Mouse (Mus musculus) embryonic stem cell, embryonic (primary cell): ENCODE measurements around the gene Nfyb.

Experiments
- CTCF ChIA-PET, 4 experiments: fragments of 300-600 bp in 2 of 4; fragments of 350-600 bp in 2 of 4; sonication (Branson Sonifier 250); formaldehyde crosslinking; loops; one replicate each; lab custom pipeline; 2022; ENCODE audit warnings: inconsistent platforms in 2 of 4; lab: Charles Lee
- POLR2A ChIA-PET, 4 experiments: fragments of 300-600 bp in 2 of 4; fragments of 350-600 bp in 2 of 4; sonication (Branson Sonifier 250); formaldehyde crosslinking; loops; one replicate each; lab custom pipeline; 2022; ENCODE audit warnings: antibody characterized with exemption in 4 of 4, inconsistent platforms in 1 of 4; lab: Charles Lee

The Nfyb gene

GRCm38 (mm10) chr10:82792311-82792710 lies 28.4 kb upstream of the Nfyb start:
- ChIA-PET CTCF (no interaction called here), POLR2A (interaction anchor here in 2 of 4 experiments (0.7 to 1.9 kb wide), 4 partner anchors 20 to 67 kb away, joined by 3 to 7 read pairs (median 6); partner anchors contain the start of gene Nfyb (in 1 of the 2))

DNA sequence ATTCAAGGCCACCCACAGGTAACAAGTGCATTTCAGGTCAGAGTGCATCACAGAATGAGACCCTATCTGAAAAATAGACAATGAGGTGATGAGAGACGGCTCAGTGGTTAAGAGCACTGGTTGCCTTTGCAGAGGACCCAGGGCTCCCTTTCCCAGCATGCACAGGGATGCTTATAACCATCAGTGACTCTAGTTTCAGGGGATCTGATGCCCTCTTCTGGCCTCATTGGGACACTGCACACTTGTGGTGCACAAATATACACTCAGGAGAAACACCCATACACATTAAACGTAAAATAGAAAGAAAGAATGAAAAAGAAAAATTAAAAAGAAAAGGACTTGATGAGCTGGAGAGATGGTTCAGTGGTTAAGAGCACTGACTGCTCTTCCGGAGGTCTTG lies 27.8 kb upstream of the Nfyb start:
- ChIA-PET POLR2A (interaction anchor here in 2 of 4 experiments (1.2 to 2.0 kb wide), 7 partner anchors 11 to 68 kb away, joined by 3 to 7 read pairs (median 3); partner anchors contain the start of gene Nfyb (in 1 of the 2)), CTCF (no interaction called here)

- ChIA-PET POLR2A (interaction anchor here in 2 of 4 experiments (0.7 to 2.0 kb wide), 7 partner anchors 10 to 69 kb away, joined by 3 to 7 read pairs (median 3); partner anchors contain the start of gene Nfyb (in 1 of the 2)), CTCF (no interaction called here)
Observed at GRCm38 (mm10) chr10:82790504-82790903, 26.6 kb upstream of the Nfyb start.

- ChIA-PET POLR2A (interaction anchor here in 2 of 4 experiments (0.7 to 1.2 kb wide), 5 partner anchors 19 to 110 kb away, joined by 3 to 4 read pairs (median 3); partner anchors contain the start of genes Nfyb (in 2 of the 2) and Eid3 (in 1 of the 2)), CTCF (no interaction called here)
Observed at GRCm38 (mm10) chr10:82789181-82789580, 25.2 kb upstream of the Nfyb start.

DNA sequence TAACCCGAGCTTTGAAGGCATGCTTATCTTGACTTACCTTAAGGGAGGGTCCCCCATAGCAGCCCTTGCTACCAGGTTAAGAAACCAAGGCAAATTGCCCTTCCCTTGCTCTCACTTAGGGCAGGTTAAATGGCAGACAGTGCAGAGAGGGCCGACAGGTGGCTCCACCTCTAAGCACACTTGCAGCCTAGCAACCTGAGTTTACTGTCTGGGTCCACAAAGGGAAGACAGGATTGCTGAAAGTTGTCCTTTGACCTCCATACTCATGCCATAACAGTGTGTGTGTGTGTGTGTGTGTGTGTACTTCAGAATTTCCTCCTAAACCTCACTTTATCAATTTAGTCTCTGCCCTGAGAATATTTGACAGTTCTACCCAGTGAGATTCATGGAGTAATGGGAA lies 18.5 kb upstream of the Nfyb start:
- POLR2A ChIA-PET = interaction anchor here in 3 of 4 experiments (0.8 to 1.6 kb wide), 6 partner anchors 14 to 28 kb away, joined by 3 to 10 read pairs (median 4); partner anchors contain the start of gene Nfyb (in 1 of the 3)
- CTCF ChIA-PET = no interaction called here

GRCm38 (mm10) chr10:82780816-82781215 lies 16.9 kb upstream of the Nfyb start:
- POLR2A ChIA-PET = interaction anchor here in 3 of 4 experiments (0.6 to 9.9 kb wide), 17 partner anchors 10 to 381 kb away, joined by 3 to 97 read pairs (median 4); partner anchors contain the start of gene Nfyb (in 2 of the 3)

DNA sequence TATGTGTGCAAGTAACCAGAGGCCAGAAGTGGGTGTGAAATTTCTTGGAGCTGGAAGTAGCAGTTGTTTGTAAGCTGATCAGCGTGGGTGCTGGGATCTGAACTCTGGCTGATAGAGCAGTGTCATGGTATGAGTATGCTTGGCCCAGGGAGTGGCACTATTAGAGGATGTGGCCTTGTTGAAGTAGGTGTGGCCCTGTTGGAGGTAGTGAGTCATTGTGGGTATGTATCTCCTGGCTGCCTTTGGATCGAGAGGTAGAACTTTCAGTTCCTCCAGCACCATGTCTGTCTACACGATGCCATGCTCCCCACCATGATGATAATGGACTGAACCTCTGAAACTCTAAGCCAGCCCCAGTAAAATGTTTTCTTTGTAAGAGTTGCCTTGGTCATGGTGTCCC lies 16.4 kb upstream of the Nfyb start:
- POLR2A ChIA-PET = interaction anchor here in 3 of 4 experiments (0.6 to 9.9 kb wide), 21 partner anchors 11 to 580 kb away, joined by 3 to 97 read pairs (median 4); partner anchors contain the start of genes Nfyb (in 2 of the 3) and D10Wsu102e (in 1 of the 3)
- CTCF ChIA-PET = interaction anchor here in 1 of 4 experiments (0.7 kb wide), 1 partner anchor 181 kb away, joined by 3 read pairs; no protein-coding TSS in a partner anchor

More at GRCm38 (mm10) chr10:82780816-82781215, 16.9 kb upstream of the Nfyb start:
- CTCF ChIA-PET = interaction anchor here in 1 of 4 experiments (0.7 kb wide), 1 partner anchor 180 kb away, joined by 3 read pairs; no protein-coding TSS in a partner anchor

- POLR2A ChIA-PET = interaction anchor here in 3 of 4 experiments (0.6 to 9.9 kb wide), 18 partner anchors 11 to 580 kb away, joined by 3 to 97 read pairs (median 6); partner anchors contain the start of genes Nfyb (in 2 of the 3) and D10Wsu102e (in 1 of the 3)
- CTCF ChIA-PET = no interaction called here
Observed at GRCm38 (mm10) chr10:82779831-82780230, 15.9 kb upstream of the Nfyb start.

DNA sequence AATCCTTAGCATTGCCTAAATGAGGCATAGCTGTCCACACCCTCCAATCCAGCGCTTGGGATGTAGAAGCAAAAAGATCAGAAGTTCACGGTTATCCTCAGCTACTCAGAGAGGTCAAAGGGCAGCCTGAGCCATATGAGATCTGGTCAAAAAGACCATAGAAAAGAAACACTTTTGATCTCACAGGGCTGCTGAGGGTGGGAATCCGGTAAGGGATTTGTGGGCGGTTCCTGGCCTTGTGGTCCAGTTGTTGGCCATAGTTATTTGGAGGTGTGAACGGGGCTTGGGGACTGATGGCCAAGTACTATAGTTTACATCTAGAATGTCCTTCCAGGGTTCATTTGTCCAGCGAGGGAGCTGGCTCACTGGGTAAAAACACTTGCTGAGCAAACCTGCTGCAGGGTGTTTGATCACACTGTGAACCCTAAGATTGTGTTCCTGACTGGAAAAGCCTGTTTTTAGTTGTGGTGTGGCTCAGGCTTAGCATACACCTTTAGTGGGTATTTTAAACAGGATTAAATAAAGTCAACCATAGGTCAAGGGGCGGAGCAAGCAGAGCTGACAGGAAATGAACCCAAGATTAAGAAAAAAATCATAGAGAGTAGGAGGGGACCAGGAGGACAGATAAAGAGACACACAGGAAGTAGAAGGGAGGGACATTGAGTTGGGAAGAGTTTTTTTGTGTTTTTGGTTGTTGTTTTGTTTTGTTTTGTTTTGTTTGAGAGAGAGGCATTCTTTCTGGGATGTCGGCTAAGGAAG lies 15.0 kb upstream of the Nfyb start:
- ChIA-PET CTCF (interaction anchor here in 2 of 4 experiments (0.6 kb wide), 3 partner anchors 11 to 567 kb away, joined by 3 to 5 read pairs (median 5); no protein-coding TSS in a partner anchor), POLR2A (interaction anchor here (0.6 to 9.9 kb wide), 29 partner anchors 10 to 536 kb away, joined by 3 to 97 read pairs (median 5); partner anchors contain the start of genes Nfyb (in 4 of the 4), 1190007I07Rik (in 1 of the 4) and Eid3 (in 1 of the 4))

DNA sequence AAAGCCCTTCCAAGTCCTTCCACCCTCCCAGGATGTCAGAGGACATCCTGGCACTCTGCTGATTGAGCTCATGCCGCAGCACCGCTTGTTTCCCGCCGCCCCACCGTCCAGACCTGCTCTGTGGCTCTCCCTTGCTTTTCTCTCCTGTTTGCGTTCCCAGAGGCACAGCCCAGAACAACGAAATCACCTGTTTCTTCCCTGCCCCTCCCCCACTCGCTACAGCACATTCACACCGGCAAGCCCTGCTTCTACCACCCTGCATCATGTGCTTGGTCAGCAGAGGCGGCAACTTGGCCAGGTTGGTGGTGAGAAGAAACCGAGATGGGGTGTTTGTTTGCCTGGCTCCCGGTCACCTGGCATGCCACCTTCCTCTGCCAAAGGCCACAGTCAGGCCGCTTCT lies 13.9 kb upstream of the Nfyb start:
- CTCF ChIA-PET = interaction anchor here in 3 of 4 experiments (0.6 to 1.4 kb wide), 5 partner anchors 9 to 1228 kb away, joined by 3 to 5 read pairs (median 5); partner anchors contain the start of gene Nfyb (in 1 of the 3)
- POLR2A ChIA-PET = interaction anchor here (0.6 to 9.9 kb wide), 40 partner anchors 9 to 537 kb away, joined by 3 to 97 read pairs (median 4); partner anchors contain the start of genes Nfyb (in 4 of the 4), 1190007I07Rik (in 3 of the 4) and Eid3 (in 1 of the 4)

DNA sequence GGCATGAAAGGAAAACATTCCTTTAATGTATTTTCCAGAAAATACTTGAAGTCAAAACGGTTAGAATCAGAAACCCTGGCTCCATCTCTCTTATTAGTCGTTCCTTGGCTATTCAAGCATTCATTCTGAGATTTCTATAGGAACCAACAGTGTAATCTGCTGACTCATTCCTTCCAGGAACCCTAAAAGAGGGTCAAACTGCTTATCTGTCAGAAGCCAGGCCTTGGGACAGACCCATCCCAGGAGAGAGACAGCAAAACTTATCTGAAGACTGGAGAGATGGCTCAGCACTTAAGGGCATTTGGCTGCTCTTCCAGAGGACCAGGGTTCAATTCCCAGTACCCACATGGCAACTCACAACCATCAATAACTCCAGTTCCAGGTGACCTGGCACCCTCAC lies 13.1 kb upstream of the Nfyb start:
- ChIA-PET POLR2A (interaction anchor here (0.6 to 9.9 kb wide), 34 partner anchors 8 to 1538 kb away, joined by 3 to 97 read pairs (median 4); partner anchors contain the start of genes Nfyb (in 3 of the 4) and 1190007I07Rik (in 1 of the 4)), CTCF (interaction anchor here in 1 of 4 experiments (1.1 to 1.4 kb wide), 2 partner anchors 8 to 32 kb away, joined by 5 read pairs; no protein-coding TSS in a partner anchor)

DNA sequence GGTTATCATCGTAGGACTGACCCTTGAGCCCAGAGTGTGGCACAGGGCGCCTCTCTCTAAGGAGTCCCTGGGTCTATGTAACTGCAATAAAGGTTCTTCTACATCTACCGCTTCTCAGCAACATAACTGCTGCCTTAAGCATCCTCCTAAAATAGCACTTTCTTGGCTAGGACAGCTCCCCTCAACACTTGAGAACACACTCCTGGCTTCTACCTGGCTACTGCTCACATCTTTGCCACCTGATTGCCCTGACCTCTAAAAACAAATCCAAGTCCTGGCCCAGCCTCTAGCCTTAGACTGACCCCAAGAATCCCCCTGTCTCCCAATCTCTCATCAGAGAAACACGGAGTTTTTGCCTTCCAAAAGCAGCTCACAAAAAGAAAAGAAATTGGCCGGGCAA lies 10.9 kb upstream of the Nfyb start:
- CTCF ChIA-PET = no interaction called here
- POLR2A ChIA-PET = interaction anchor here in 3 of 4 experiments (0.6 to 9.9 kb wide), 12 partner anchors 11 to 152 kb away, joined by 3 to 97 read pairs (median 4); partner anchors contain the start of genes Nfyb (in 2 of the 3) and 1190007I07Rik (in 1 of the 3)

GRCm38 (mm10) chr10:82771595-82772170 lies 7.7 kb upstream of the Nfyb start:
- POLR2A ChIA-PET = interaction anchor here in 2 of 4 experiments (1.1 to 9.9 kb wide), 4 partner anchors 8 to 88 kb away, joined by 3 to 97 read pairs (median 17); partner anchors contain the start of gene Nfyb (in 1 of the 2)
- CTCF ChIA-PET = no interaction called here

DNA sequence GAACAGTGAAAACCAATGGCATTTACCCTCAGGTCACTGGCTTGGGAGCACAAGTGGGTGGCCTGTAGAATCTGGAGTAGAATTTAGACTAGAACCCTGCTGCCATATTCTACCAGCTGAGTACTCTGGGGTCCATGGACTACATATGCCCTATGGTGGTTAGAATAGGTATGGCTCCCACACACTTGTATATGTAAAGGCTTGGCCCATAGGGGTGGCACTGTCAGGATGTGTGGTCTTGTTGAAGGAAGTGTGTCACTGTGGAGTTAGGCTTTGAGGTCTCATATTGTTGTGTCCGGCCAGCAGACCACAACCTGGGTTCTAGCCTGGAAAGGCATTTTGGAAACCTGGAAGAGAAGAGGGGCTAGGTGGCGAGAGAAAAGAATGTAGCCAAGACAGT lies 6.8 kb upstream of the Nfyb start:
- ChIA-PET POLR2A (interaction anchor here in 1 of 4 experiments (1.1 kb wide), 1 partner anchor 88 kb away, joined by 3 read pairs; no protein-coding TSS in a partner anchor), CTCF (no interaction called here)

- CTCF ChIA-PET = interaction anchor here in 2 of 4 experiments (0.5 to 1.6 kb wide), 7 partner anchors 9 to 892 kb away, joined by 3 to 10 read pairs (median 4); no protein-coding TSS in a partner anchor
- POLR2A ChIA-PET = interaction anchor here in 3 of 4 experiments (0.5 to 4.2 kb wide), 38 partner anchors 9 to 641 kb away, joined by 3 to 46 read pairs (median 4); partner anchors contain the start of genes 1190007I07Rik (in 1 of the 3) and AU041133 (in 1 of the 3)
Observed at GRCm38 (mm10) chr10:82768901-82769300, 5.0 kb upstream of the Nfyb start.

DNA sequence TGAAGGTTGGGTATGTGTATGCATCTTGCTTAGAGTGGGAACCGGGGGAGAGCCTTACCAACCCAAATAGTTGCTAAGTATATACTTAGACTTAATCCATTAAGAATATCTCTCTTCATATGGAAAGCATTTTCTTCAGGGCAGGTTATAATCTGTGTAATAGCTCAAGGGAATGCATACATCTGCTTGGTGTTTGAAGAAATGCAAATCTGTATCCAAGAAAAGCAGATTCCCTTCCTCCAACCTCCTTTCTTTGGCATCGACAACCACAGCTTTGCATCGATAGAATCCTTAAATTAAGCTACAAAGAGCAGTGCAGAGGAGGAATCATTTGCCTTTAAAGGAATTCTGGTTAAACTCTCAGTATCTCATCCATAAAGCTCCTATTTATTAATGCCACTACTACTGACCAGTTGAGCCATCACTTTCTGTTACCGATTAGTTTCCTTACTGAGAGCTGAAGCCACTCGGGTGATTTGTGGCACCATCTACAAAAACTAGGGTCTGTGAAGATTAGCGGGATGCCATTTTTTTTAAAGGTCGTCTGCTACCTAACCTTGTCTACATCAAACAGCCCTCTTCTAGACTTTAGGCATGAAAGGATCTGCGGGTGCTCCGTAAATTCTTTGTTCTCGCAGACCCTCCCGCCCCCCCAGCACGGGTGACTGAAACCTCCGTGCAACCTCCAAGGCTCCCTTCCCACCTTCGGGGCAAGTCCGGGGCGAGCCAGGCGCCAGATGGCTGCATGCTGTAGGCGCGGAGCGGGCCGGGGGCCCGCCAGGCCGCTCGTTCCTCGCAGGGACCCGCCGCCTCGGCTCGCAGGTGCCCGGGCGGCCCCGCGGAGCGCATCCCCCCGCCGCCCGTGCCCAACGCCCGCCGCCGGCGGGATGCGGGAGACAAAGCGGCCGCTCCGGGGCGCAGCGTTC lies 925 bp downstream of the Nfyb start:
- CTCF ChIA-PET = interaction anchor here in 3 of 4 experiments (0.6 to 1.2 kb wide), 7 partner anchors 15 to 1751 kb away, joined by 3 to 7 read pairs (median 3); no protein-coding TSS in a partner anchor
- POLR2A ChIA-PET = interaction anchor here (0.6 to 2.7 kb wide), 94 partner anchors 8 to 635 kb away, joined by 3 to 81 read pairs (median 6); partner anchors contain the start of genes 1190007I07Rik (in 3 of the 4), Tdg (in 2 of the 4), Zfp938 (in 2 of the 4) and AU041133 (in 1 of the 4)
